Mouse (Mus musculus): ENCODE results near the gene Med21. TPM values are rescaled to one million over a fixed set of nuclear protein-coding genes. Genes with fewer than 3 reads are reported as not detected.

Med21 gene
- 97.2 and 112 TPM in 2 replicates for polyA plus RNA-seq (2014; fragmentation: Nextera tagmentation; extraction: Ambion mirVana)

DNA sequence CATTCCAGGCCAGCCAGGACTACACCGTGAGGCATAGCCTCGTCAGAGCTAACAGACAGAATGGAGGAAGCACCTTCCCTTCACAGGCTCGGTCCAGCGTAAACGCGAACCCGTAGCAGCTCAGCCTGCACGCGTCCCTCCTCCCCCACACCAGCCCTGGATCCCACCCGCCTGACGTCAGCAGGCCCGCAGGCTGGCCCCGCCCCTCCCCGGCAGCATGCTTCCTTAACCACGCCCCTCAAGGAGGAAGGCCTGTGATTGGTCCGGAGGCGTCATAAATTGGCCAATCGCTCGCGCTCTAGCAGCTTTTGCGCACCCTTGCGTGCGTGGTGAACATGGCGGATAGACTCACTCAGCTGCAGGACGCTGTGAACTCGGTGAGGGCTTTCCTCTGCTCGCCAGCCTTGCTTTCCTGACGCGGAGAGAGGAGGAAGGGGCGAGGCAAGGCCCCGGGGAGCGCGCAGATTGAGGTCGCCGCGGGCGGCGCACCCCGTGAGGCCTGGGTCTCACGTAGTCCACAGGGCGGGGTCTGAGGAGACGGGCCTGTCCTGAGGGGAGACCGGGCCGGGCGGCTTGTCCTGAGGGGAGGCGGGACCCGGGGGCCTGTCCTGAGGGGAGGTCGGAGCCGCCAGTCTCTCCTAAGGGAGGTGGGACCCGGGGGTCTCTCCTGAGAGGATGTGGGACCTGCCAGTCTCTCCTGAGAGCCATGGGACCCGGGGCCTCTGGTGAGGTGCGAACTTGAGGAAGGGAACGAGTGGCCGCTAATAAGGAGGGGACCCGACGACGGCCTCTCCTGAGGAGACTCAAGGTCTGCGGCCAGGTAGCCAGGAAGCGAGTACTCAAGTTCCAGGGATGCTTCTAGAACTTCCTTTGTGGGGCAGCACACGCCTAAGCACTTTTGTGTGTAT, at the start of gene Med21, which contains the start of gene Tm7sf3:
Gene Med21, plus strand, starts transcription at position 272 of the 908 bp plus-strand sequence.
Gene Tm7sf3, minus strand, starts transcription at position 549 of the 908 bp plus-strand sequence.
- Histone ChIP-seq H3K4me2 (peak within 1 kb of the TSS; percentile 92), H3K4me1 (replicated peaks; ENCODE audit: control insufficient read depth, insufficient read depth, low read length) (peaks cover 14% of the 10 kb centered on the region), H3K27me3 (replicated peaks; ENCODE audit: control insufficient read depth, insufficient read depth, low read length) (no peaks in the 10 kb centered on the region), H3K4me3 (ENCODE audit: low read depth, low read length) (peak within 1 kb of the TSS; percentile 80), H3K9ac (ENCODE audit: low read depth, low read length) (peak within 1 kb of the TSS; percentile 85), H3K27ac (ENCODE audit: low read depth, low read length) (peak within 1 kb of the TSS; percentile 81), H3K36me3 (ENCODE audit: control insufficient read depth, insufficient read depth, low read length) (no peaks in the 10 kb centered on the region), H3K9me3 (ENCODE audit: control insufficient read depth, low read length) (no peaks in the 10 kb centered on the region)
- DNase-seq (ENCODE audit: low spot score) (peak; percentile 97), ATAC-seq (replicated peaks; ENCODE audit: low FRiP score) (peak; percentile 94)
- under 1% methylated on average over 58 of the region's 60 CpGs for WGBS

DNA sequence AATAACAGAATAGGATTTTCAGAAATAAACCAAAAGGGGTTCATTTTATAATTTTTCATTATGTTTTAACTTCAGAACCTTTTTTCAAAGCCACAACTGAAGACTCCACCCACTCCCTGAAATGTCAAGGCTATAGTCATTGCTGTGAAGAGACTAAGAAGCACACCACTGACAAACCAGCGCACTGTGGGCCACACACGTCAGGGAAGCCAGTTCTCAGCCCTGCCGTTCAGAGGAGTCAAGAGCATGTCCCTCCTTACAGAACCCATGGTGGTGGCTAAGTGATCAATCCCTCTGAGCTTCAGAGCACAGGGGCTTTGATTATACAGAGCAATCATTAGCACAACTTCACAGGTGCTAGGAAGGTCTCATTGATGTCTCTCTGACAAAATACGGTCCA, 39.7 kb upstream of the Med21 start:
- DNase-seq (ENCODE audit: low spot score) (no peak), ATAC-seq (replicated peaks; ENCODE audit: low FRiP score) (no peak)
- Histone ChIP-seq H3K9me3 (ENCODE audit: control insufficient read depth, low read length) (no peaks in the 10 kb centered on the region), H3K27ac (ENCODE audit: low read depth, low read length) (no peak overlapping the region), H3K4me2 (no peak overlapping the region), H3K9ac (ENCODE audit: low read depth, low read length) (no peak overlapping the region), H3K4me1 (replicated peaks; ENCODE audit: control insufficient read depth, insufficient read depth, low read length) (no peaks in the 10 kb centered on the region), H3K4me3 (ENCODE audit: low read depth, low read length) (no peak overlapping the region), H3K27me3 (replicated peaks; ENCODE audit: control insufficient read depth, insufficient read depth, low read length) (no peaks in the 10 kb centered on the region), H3K36me3 (ENCODE audit: control insufficient read depth, insufficient read depth, low read length) (peaks cover 23% of the 10 kb centered on the region)
- WGBS = 83% methylated on average over 4 of the region's 4 CpGs

DNA sequence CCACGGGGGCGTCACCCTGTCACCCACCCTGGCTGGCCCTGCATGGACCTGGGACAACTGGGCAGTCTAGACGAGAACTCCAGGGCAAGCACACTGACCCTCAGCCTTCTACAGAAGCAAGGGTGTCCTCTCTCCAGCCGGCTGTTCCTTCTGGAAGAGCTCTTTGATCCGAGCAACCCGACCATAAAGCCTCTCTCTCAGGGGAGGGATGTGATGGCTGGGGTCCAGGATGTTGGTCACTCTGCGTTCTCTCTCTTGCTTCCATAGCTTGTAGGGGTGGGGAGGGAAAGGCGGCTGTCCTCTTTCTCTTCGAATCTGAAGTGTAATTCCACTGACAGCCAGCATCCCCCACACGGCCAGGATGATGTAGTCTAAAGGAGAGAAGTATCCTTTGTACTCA, 38.7 kb upstream of the Med21 start:
- peaks cover 22% of the 10 kb centered on the region for H3K36me3 ChIP-seq (ENCODE audit: control insufficient read depth, insufficient read depth, low read length)
- ATAC-seq (replicated peaks; ENCODE audit: low FRiP score) (no peak), DNase-seq (ENCODE audit: low spot score) (no peak)
- no peak overlapping the region for H3K9ac ChIP-seq (ENCODE audit: low read depth, low read length)
- 90% methylated on average over 10 of the region's 10 CpGs for WGBS
- no peaks in the 10 kb centered on the region for H3K4me1 ChIP-seq (replicated peaks; ENCODE audit: control insufficient read depth, insufficient read depth, low read length)
- H3K9me3 ChIP-seq (ENCODE audit: control insufficient read depth, low read length) = no peaks in the 10 kb centered on the region
- H3K4me3 ChIP-seq (ENCODE audit: low read depth, low read length) = no peak overlapping the region
- H3K27me3 ChIP-seq (replicated peaks; ENCODE audit: control insufficient read depth, insufficient read depth, low read length) = no peaks in the 10 kb centered on the region
- no peak overlapping the region for H3K27ac ChIP-seq (ENCODE audit: low read depth, low read length)
- H3K4me2 ChIP-seq = no peak overlapping the region

DNA sequence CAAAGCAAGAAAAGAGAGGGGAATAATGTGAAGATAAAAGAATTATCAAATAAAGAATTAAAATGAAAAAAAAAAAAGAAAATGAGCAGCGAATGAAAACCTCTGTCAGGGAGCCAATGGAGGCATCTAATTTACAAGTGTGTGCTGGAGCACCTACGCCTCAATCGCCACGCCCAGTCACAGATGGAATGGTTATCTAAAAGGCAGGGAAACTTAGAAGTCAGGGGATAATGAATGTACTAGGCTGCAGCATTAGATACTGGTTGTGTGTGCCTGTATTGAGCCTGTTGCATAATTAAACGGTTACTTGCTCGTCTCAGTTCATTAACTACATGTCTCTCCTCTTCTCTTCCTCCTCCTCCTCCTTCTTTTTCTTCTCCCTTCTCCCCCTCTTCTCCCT, 31.0 kb upstream of the Med21 start:
- no peaks in the 10 kb centered on the region; the same call in 1 of the 2 replicates for H3K4me1 ChIP-seq (replicated peaks; ENCODE audit: control insufficient read depth, insufficient read depth, low read length)
- H3K4me2 ChIP-seq = peak overlapping the region; percentile 45
- peaks cover 51% of the 10 kb centered on the region for H3K36me3 ChIP-seq (ENCODE audit: control insufficient read depth, insufficient read depth, low read length)
- H3K27me3 ChIP-seq (replicated peaks; ENCODE audit: control insufficient read depth, insufficient read depth, low read length) = no peaks in the 10 kb centered on the region
- peak; percentile 91 for ATAC-seq (replicated peaks; ENCODE audit: low FRiP score)
- peak overlapping the region; percentile 87 for H3K27ac ChIP-seq (ENCODE audit: low read depth, low read length)
- no peak overlapping the region for H3K4me3 ChIP-seq (ENCODE audit: low read depth, low read length)
- H3K9me3 ChIP-seq (ENCODE audit: control insufficient read depth, low read length) = no peaks in the 10 kb centered on the region
- WGBS = 67% methylated on average over 6 of the region's 6 CpGs
- DNase-seq (ENCODE audit: low spot score) = no peak
- peak overlapping the region; percentile 42 for H3K9ac ChIP-seq (ENCODE audit: low read depth, low read length)

DNA sequence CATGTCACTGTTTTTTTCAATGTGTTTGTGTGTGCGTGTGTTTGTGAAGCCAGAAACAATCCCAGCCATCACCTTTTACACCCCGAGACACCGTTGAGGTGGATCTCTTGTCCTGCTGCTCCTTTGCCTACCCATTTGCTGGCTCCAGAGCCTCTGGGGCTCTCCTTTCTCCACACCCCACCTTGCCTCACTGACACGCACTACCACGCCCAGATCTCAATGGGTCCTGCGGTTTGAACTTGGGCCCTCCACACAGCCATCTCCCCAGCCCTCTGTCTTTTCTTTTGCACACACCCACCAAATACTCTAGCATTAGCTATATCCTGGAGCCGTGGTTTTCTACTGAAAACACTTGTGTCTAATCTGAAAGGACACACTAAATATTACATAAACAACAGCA, 30.4 kb upstream of the Med21 start:
- H3K4me3 ChIP-seq (ENCODE audit: low read depth, low read length) = no peak overlapping the region
- peak; percentile 84 for ATAC-seq (replicated peaks; ENCODE audit: low FRiP score)
- peak overlapping the region; percentile 87 for H3K27ac ChIP-seq (ENCODE audit: low read depth, low read length)
- H3K27me3 ChIP-seq (replicated peaks; ENCODE audit: control insufficient read depth, insufficient read depth, low read length) = no peaks in the 10 kb centered on the region
- DNase-seq (ENCODE audit: low spot score) = no peak
- WGBS = 79% methylated on average over 7 of the region's 7 CpGs
- H3K9me3 ChIP-seq (ENCODE audit: control insufficient read depth, low read length) = no peaks in the 10 kb centered on the region
- no peaks in the 10 kb centered on the region; the same call in 1 of the 2 replicates for H3K4me1 ChIP-seq (replicated peaks; ENCODE audit: control insufficient read depth, insufficient read depth, low read length)
- H3K4me2 ChIP-seq = peak overlapping the region; percentile 45
- H3K36me3 ChIP-seq (ENCODE audit: control insufficient read depth, insufficient read depth, low read length) = peaks cover 53% of the 10 kb centered on the region
- H3K9ac ChIP-seq (ENCODE audit: low read depth, low read length) = peak overlapping the region; percentile 42

DNA sequence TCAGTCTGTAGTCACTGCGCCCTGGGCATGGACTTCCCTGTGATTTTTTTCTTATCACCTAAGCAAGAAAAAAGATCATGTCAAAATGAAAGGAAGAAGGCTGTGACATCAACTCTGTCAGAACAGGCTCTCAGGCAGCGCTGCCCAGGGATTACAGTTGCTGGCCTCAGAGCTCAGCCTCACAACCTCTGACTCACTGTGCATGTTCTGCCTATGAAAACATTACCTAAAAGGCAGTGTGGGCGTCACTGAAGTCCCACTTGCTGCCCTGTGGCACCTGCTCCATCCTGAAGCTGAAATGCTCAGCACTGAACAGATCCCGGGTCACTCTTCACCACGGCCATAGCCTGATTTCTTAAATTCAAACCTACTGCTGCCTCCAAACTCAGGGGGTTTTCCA, 29.6 kb upstream of the Med21 start:
- Histone ChIP-seq H3K27ac (ENCODE audit: low read depth, low read length) (no peak overlapping the region), H3K4me3 (ENCODE audit: low read depth, low read length) (no peak overlapping the region), H3K9ac (ENCODE audit: low read depth, low read length) (no peak overlapping the region), H3K9me3 (ENCODE audit: control insufficient read depth, low read length) (no peaks in the 10 kb centered on the region), H3K27me3 (replicated peaks; ENCODE audit: control insufficient read depth, insufficient read depth, low read length) (no peaks in the 10 kb centered on the region), H3K4me1 (replicated peaks; ENCODE audit: control insufficient read depth, insufficient read depth, low read length) (no peaks in the 10 kb centered on the region; the same call in 1 of the 2 replicates), H3K4me2 (no peak overlapping the region), H3K36me3 (ENCODE audit: control insufficient read depth, insufficient read depth, low read length) (peaks cover 57% of the 10 kb centered on the region)
- DNase-seq (ENCODE audit: low spot score) (no peak), ATAC-seq (replicated peaks; ENCODE audit: low FRiP score) (no peak)
- 93% methylated on average over 5 of the region's 5 CpGs for WGBS

DNA sequence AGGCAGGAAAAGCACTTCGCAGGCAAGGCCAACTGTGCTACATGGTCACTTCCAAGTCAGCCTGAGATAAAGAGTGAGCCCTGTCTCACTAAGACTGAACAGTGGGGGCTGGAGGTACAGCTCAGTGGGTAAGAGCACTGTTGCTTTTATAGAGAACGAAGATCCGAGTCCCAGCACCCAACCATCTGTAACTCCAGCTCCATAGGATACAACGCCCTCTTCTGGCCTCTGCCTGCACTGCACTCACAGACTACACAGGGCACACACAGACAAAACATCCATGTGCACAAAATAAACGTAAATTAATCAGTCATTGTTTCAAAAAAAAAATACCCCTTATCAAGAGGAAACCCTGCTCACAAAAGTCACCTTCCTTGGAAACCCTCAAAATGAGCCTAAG, 28.4 kb upstream of the Med21 start:
- no peak overlapping the region for H3K4me2 ChIP-seq
- no peak overlapping the region for H3K9ac ChIP-seq (ENCODE audit: low read depth, low read length)
- H3K27ac ChIP-seq (ENCODE audit: low read depth, low read length) = no peak overlapping the region
- DNase-seq (ENCODE audit: low spot score) (no peak), ATAC-seq (replicated peaks; ENCODE audit: low FRiP score) (no peak)
- H3K36me3 ChIP-seq (ENCODE audit: control insufficient read depth, insufficient read depth, low read length) = peaks cover 63% of the 10 kb centered on the region
- no peaks in the 10 kb centered on the region; the same call in 1 of the 2 replicates for H3K4me1 ChIP-seq (replicated peaks; ENCODE audit: control insufficient read depth, insufficient read depth, low read length)
- H3K27me3 ChIP-seq (replicated peaks; ENCODE audit: control insufficient read depth, insufficient read depth, low read length) = no peaks in the 10 kb centered on the region
- no peaks in the 10 kb centered on the region for H3K9me3 ChIP-seq (ENCODE audit: control insufficient read depth, low read length)
- H3K4me3 ChIP-seq (ENCODE audit: low read depth, low read length) = no peak overlapping the region
- WGBS = 88% methylated on average over 5 of the region's 5 CpGs

DNA sequence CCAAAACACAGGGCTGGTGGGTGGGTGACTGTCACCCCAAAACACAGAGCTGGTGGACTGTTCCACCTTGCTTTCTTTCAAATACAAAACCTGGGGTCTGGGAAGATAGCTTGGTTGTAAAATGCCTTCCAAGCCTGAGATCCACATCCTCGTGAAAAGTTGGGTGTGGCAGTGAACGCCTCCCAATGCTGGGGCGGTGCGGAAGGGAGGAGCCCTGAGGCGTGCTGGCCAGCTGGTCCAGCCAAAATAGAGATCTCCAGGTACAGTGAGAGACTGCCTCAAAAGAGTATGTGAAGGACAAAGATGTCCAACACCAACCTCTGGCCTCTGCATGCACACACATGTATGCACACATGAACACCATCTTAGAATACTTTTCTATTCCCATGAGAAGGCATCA, 27.8 kb upstream of the Med21 start:
- no peak overlapping the region for H3K27ac ChIP-seq (ENCODE audit: low read depth, low read length)
- no peaks in the 10 kb centered on the region for H3K27me3 ChIP-seq (replicated peaks; ENCODE audit: control insufficient read depth, insufficient read depth, low read length)
- WGBS = 78% methylated on average over 5 of the region's 5 CpGs
- ATAC-seq (replicated peaks; ENCODE audit: low FRiP score) (no peak), DNase-seq (ENCODE audit: low spot score) (no peak)
- H3K4me2 ChIP-seq = no peak overlapping the region
- H3K9ac ChIP-seq (ENCODE audit: low read depth, low read length) = no peak overlapping the region
- H3K36me3 ChIP-seq (ENCODE audit: control insufficient read depth, insufficient read depth, low read length) = peaks cover 64% of the 10 kb centered on the region
- no peaks in the 10 kb centered on the region for H3K9me3 ChIP-seq (ENCODE audit: control insufficient read depth, low read length)
- no peaks in the 10 kb centered on the region; the same call in 1 of the 2 replicates for H3K4me1 ChIP-seq (replicated peaks; ENCODE audit: control insufficient read depth, insufficient read depth, low read length)
- no peak overlapping the region for H3K4me3 ChIP-seq (ENCODE audit: low read depth, low read length)
